Mouse (Mus musculus) kidney, adult 2 months (tissue): ENCODE data around the gene Ralgapa1.

Experiments
- CTCF ChIP-seq: fragments of 200-500 bp; conservative IDR thresholded peaks from 2 replicates; pipeline ENCODE4 v1.5.1; 2011; ENCODE audit warnings: low read depth, mild to moderate bottlenecking, control low read depth, low read length, moderate library complexity, mixed read lengths; ENCODE audit not compliant: insufficient read depth, insufficient read length
- POLR2A ChIP-seq: fragments of 200-500 bp; IDR thresholded peaks from one replicate; pipeline ENCODE4 v1.6.1; 2011; ENCODE audit warnings: low read depth, low read length, control low read depth

DNA sequence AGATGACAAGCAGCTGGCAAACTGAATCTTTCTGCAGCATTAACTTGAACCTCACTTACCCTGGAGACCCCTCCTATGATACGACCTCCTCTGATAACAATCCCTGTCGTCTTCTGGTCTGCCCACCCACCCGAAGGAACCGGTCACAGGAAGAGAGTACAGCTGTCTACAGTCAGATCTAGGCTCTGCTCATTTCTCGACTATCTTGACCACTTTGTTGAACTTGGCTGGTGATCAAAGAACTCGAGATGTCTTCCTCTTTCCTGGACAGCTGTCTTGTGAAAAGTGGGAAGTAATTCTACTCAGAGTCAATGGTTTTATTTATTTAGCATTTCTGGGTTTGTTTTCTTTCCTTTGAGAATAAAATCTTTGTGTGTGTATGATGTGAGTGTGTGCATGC is 251.3 kb downstream of the Ralgapa1 start:
- TF ChIP-seq POLR2A (no peak), CTCF (no peak)
